Mouse (Mus musculus): ENCODE data around the gene Spryd4.

DNA sequence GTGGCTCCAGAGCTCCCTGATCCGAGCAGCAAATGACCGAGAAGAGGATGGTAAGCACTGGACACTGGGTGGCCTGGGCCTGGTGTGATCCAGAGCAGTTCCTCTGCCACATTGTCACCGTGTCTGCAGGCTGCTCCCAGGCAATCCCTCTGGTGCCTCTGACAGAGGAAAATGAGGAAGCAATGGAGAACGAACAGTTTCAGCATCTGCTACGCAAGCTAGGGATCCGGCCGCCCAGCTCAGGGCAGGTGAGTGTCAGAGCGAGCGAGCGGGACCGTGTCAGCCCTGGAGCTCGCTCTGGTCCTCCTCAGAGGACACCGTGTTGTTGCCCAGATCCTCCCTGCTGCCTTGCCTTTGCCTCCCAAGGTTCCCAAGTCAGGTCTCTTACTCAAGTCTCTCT is 39.0 kb upstream of the Spryd4 start:
- TF ChIP-seq CTCF (IDR thresholded peaks at IDR 0.05) (no peak), EP300 (IDR thresholded peaks at IDR 0.05) (no peak)

Data from lung, postnatal 0 days (tissue).